ENCODE assay signal across 8 mouse cellular contexts in genomic region chr11:69418481-69419442, GRCm38 (mm10). TPM values are rescaled to one million over a fixed set of nuclear protein-coding genes. Genes with fewer than 3 reads are reported as not detected.
DNase-seq lines count a peak whose midpoint lies in the region; ATAC-seq and TF ChIP-seq lines count a peak whose summit lies in the region.

No protein-coding gene starts in this region.

- peak overlapping the region; percentile 42 for H3K4me3 ChIP-seq in cortical plate, adult 2 months (ENCODE audit: insufficient read depth, low read length)
- H3K4me3 ChIP-seq in gastrocnemius, adult 2 months: peak overlapping the region; percentile 86
- H3K4me3 ChIP-seq in hindbrain, postnatal 0 days (ENCODE audit: low read length): peak overlapping the region; percentile 67
- peak overlapping the region; percentile 36 for H3K4me3 ChIP-seq in macrophage (ENCODE audit: inconsistent target)

- no peaks in the 10 kb centered on the region for H3K79me2 ChIP-seq in macrophage (ENCODE audit: inconsistent target)

- H3K4me2 ChIP-seq in hindbrain, postnatal 0 days (ENCODE audit: low read depth, low read length): peak overlapping the region; percentile 98

- peaks cover 7% of the 10 kb centered on the region for H3K27me3 ChIP-seq in hindbrain, postnatal 0 days (ENCODE audit: insufficient read depth, low read length)

- WGBS in hindbrain, postnatal 0 days: under 1% methylated on average over 44 of the region's 45 CpGs
- under 1% methylated on average over 43 of the region's 45 CpGs for WGBS in macrophage (ENCODE audit: missing documents)

- H3K27ac ChIP-seq in cortical plate, adult 2 months (ENCODE audit: insufficient read depth, low read length): peak overlapping the region; percentile 94
- H3K27ac ChIP-seq in gastrocnemius, adult 2 months: peak overlapping the region; percentile 94
- H3K27ac ChIP-seq in hindbrain, postnatal 0 days: peak overlapping the region; percentile 99
- H3K27ac ChIP-seq in macrophage: peak overlapping the region; percentile 80

- peak; percentile 94 for ATAC-seq in hindbrain, postnatal 0 days

- intact Hi-C loops in gastrocnemius, adult 2 months (cut with DNase I): loop anchor here (1.0 to 10.0 kb wide), 4 partner anchors 17 to 576 kb away; partner anchors contain the start of genes 9130213A22Rik, Gabarap, Hes7 and Phf23

- DNase-seq in ZHBTc4 (ENCODE audit: low read depth, low spot score): peak; percentile 99
- DNase-seq in gastrocnemius, adult 2 months: peak; percentile 95
- DNase-seq in hindbrain, postnatal 0 days (ENCODE audit: low spot score): peak; percentile 97
- DNase-seq in left cerebral cortex, adult 18-20 months (ENCODE audit: low spot score in 2 of 2): peak; percentile 83 to 92
- DNase-seq in retina, postnatal 7 days (ENCODE audit: low read depth, low spot score): peak; percentile 91
- DNase-seq in urinary bladder, adult 2 months (ENCODE audit: low spot score): peak; percentile 62

- TF ChIP-seq CTCF in cortical plate, adult 2 months (IDR thresholded peaks at IDR 0.05; ENCODE audit: extremely low read depth, insufficient read depth, low read length): no peak
- TF ChIP-seq CTCF in gastrocnemius, adult 2 months (IDR thresholded peaks at IDR 0.05): no peak
- peak; percentile 2; the same call in 1 of the 2 replicates for TF ChIP-seq CTCF in hindbrain, postnatal 0 days (IDR thresholded peaks at IDR 0.05; ENCODE audit: low read depth)

- no peaks in the 10 kb centered on the region for H3K9me3 ChIP-seq in hindbrain, postnatal 0 days (ENCODE audit: low read length)

- peak overlapping the region; percentile 62 for H3K9ac ChIP-seq in hindbrain, postnatal 0 days (replicated peaks; ENCODE audit: low read length)

- no peaks in the 10 kb centered on the region for H3K36me3 ChIP-seq in hindbrain, postnatal 0 days (ENCODE audit: insufficient read depth, low read length)
- no peaks in the 10 kb centered on the region for H3K36me3 ChIP-seq in macrophage (ENCODE audit: inconsistent target)

- H3K4me1 ChIP-seq in cortical plate, adult 2 months (ENCODE audit: control insufficient read depth, insufficient read depth, low read length): 0 out of 2 replicates have a peak, but pooled peaks cover 2% of the 10 kb centered on the region
- H3K4me1 ChIP-seq in hindbrain, postnatal 0 days (ENCODE audit: insufficient read depth, low read length): peaks cover 28% of the 10 kb centered on the region

- TF ChIP-seq POLR2A in cortical plate, adult 2 months (IDR thresholded peaks at IDR 0.05; ENCODE audit: extremely low read depth, insufficient read depth, low read length): peak; percentile 49

RNA-seq across cellular contexts. Expression of gene Kdm6b, which starts 5.3 kb away (rescaled TPM):
- 5.0 and 5.3 TPM in 2 replicates for polyA plus RNA-seq in cortical plate, adult 2 months (2012; rRNA removed)
- 10 to 100 TPM; 23.9 to 24.5 TPM for total RNA-seq in gastrocnemius, adult 2 months (2021)
- 8.0 and 10.5 TPM in 2 replicates for total RNA-seq in hindbrain, postnatal 0 days (2014; rRNA removed)
- polyA plus RNA-seq in hindbrain, postnatal 0 days (2015; fragmentation: Nextera tagmentation; extraction: Ambion mirVana): 20.5 and 22.3 TPM in 2 replicates
- total RNA-seq in left cerebral cortex, adult 18-20 months (2021): 10 to 100 TPM; 28.2 to 32.2 TPM
- total RNA-seq in macrophage (2018; cell fraction: chromatin; rRNA removed): 100 to 1,000 TPM in 17 of 26 experiments, 10 to 100 TPM in 9; 22.8 to 979 (median 248) TPM
- total RNA-seq in macrophage (2018; cell fraction: cytosol; rRNA removed): 100 to 1,000 TPM in 4 of 26 experiments, 10 to 100 TPM in 22; 10.2 to 238 (median 34.9) TPM
- total RNA-seq in macrophage (2018; cell fraction: nucleus; rRNA removed): 100 to 1,000 TPM in 14 of 26 experiments, 10 to 100 TPM in 12; 16.8 to 645 (median 137) TPM
- polyA plus RNA-seq in macrophage (2018): 4.5 to 15.0 TPM (median 11.0 TPM) in 3 replicates
- polyA plus RNA-seq in urinary bladder, adult 2 months (2012; rRNA removed): 3.3 and 10.7 TPM in 2 replicates

RNA-seq across cellular contexts. Expression of gene Tmem88, which starts 20.7 kb away (rescaled TPM):
- 6.5 and 6.8 TPM in 2 replicates for polyA plus RNA-seq in cortical plate, adult 2 months (2012; rRNA removed)
- total RNA-seq in gastrocnemius, adult 2 months (2021): 1 to 10 TPM; 6.5 to 7.4 TPM
- 3.8 and 4.3 TPM in 2 replicates for total RNA-seq in hindbrain, postnatal 0 days (2014; rRNA removed)
- polyA plus RNA-seq in hindbrain, postnatal 0 days (2015; fragmentation: Nextera tagmentation; extraction: Ambion mirVana): 8.7 and 9.5 TPM in 2 replicates
- total RNA-seq in left cerebral cortex, adult 18-20 months (2021): 1 to 10 TPM; 3.4 to 3.7 TPM
- total RNA-seq in macrophage (2018; cell fraction: chromatin; rRNA removed): 10 to 100 TPM in 7 of 26 experiments, 1 to 10 TPM in 15, under 1 TPM in 3, not detected in 1; 0.46 to 36.3 (median 4.9) TPM
- 1 to 10 TPM in 4 of 26 experiments, under 1 TPM in 19, not detected in 3; 0.05 to 1.7 (median 0.34) TPM for total RNA-seq in macrophage (2018; cell fraction: cytosol; rRNA removed)
- total RNA-seq in macrophage (2018; cell fraction: nucleus; rRNA removed): 10 to 100 TPM in 6 of 26 experiments, 1 to 10 TPM in 13, under 1 TPM in 1, not detected in 6; 0.36 to 23.4 (median 3.3) TPM
- 0.09 TPM in 1 of 3 replicates, not detected in the others for polyA plus RNA-seq in macrophage (2018)
- polyA plus RNA-seq in urinary bladder, adult 2 months (2012; rRNA removed): 11.5 and 11.6 TPM in 2 replicates

RNA-seq across cellular contexts. Expression of gene Cyb5d1, which starts 23.3 kb away (rescaled TPM):
- polyA plus RNA-seq in cortical plate, adult 2 months (2012; rRNA removed): 34.3 and 35.6 TPM in 2 replicates
- 10 to 100 TPM; 34.9 to 36.0 TPM for total RNA-seq in gastrocnemius, adult 2 months (2021)
- total RNA-seq in hindbrain, postnatal 0 days (2014; rRNA removed): 21.8 and 26.9 TPM in 2 replicates
- 18.5 and 22.2 TPM in 2 replicates for polyA plus RNA-seq in hindbrain, postnatal 0 days (2015; fragmentation: Nextera tagmentation; extraction: Ambion mirVana)
- total RNA-seq in left cerebral cortex, adult 18-20 months (2021): 10 to 100 TPM; 42.7 to 48.1 TPM
- 10 to 100 TPM; 10.2 to 51.5 (median 24.5) TPM for total RNA-seq in macrophage (2018; cell fraction: chromatin; rRNA removed)
- 10 to 100 TPM; 16.0 to 40.0 (median 24.4) TPM for total RNA-seq in macrophage (2018; cell fraction: cytosol; rRNA removed)
- 10 to 100 TPM; 17.0 to 48.9 (median 26.3) TPM for total RNA-seq in macrophage (2018; cell fraction: nucleus; rRNA removed)
- 25.0 to 35.1 TPM (median 31.3 TPM) in 3 replicates for polyA plus RNA-seq in macrophage (2018)
- polyA plus RNA-seq in urinary bladder, adult 2 months (2012; rRNA removed): 43.0 and 48.0 TPM in 2 replicates

RNA-seq across cellular contexts. Expression of gene Naa38, which starts 23.5 kb away (rescaled TPM):
- 215 and 222 TPM in 2 replicates for polyA plus RNA-seq in cortical plate, adult 2 months (2012; rRNA removed)
- total RNA-seq in gastrocnemius, adult 2 months (2021): 10 to 100 TPM; 62.4 to 86.0 TPM
- total RNA-seq in hindbrain, postnatal 0 days (2014; rRNA removed): 77.1 and 99.0 TPM in 2 replicates
- polyA plus RNA-seq in hindbrain, postnatal 0 days (2015; fragmentation: Nextera tagmentation; extraction: Ambion mirVana): 162 and 163 TPM in 2 replicates
- total RNA-seq in left cerebral cortex, adult 18-20 months (2021): 100 to 1,000 TPM; 117 to 120 TPM
- 10 to 100 TPM in 1 of 26 experiments, 1 to 10 TPM in 18, not detected in 7; 1.8 to 14.1 (median 4.3) TPM for total RNA-seq in macrophage (2018; cell fraction: chromatin; rRNA removed)
- 100 to 1,000 TPM in 5 of 26 experiments, 10 to 100 TPM in 21; 63.9 to 111 (median 87.7) TPM for total RNA-seq in macrophage (2018; cell fraction: cytosol; rRNA removed)
- 10 to 100 TPM in 19 of 26 experiments, 1 to 10 TPM in 7; 5.4 to 34.6 (median 15.8) TPM for total RNA-seq in macrophage (2018; cell fraction: nucleus; rRNA removed)
- polyA plus RNA-seq in macrophage (2018): 60.0 to 104 TPM (median 95.8 TPM) in 3 replicates
- 143 and 188 TPM in 2 replicates for polyA plus RNA-seq in urinary bladder, adult 2 months (2012; rRNA removed)

RNA-seq across cellular contexts. Expression of gene Chd3, which starts 49.6 kb away (rescaled TPM):
- polyA plus RNA-seq in cortical plate, adult 2 months (2012; rRNA removed): 242 and 274 TPM in 2 replicates
- 1 to 10 TPM; 6.8 to 9.4 TPM for total RNA-seq in gastrocnemius, adult 2 months (2021)
- 252 and 255 TPM in 2 replicates for total RNA-seq in hindbrain, postnatal 0 days (2014; rRNA removed)
- 46.6 and 49.7 TPM in 2 replicates for polyA plus RNA-seq in hindbrain, postnatal 0 days (2015; fragmentation: Nextera tagmentation; extraction: Ambion mirVana)
- total RNA-seq in left cerebral cortex, adult 18-20 months (2021): 100 to 1,000 TPM; 346 to 387 TPM
- total RNA-seq in macrophage (2018; cell fraction: chromatin; rRNA removed): 100 to 1,000 TPM in 25 of 26 experiments, 10 to 100 TPM in 1; 63.9 to 453 (median 249) TPM
- 10 to 100 TPM; 29.0 to 87.7 (median 51.6) TPM for total RNA-seq in macrophage (2018; cell fraction: cytosol; rRNA removed)
- total RNA-seq in macrophage (2018; cell fraction: nucleus; rRNA removed): 100 to 1,000 TPM in 19 of 26 experiments, 10 to 100 TPM in 7; 53.3 to 254 (median 120) TPM
- 43.6 to 105 TPM (median 82.3 TPM) in 3 replicates for polyA plus RNA-seq in macrophage (2018)
- polyA plus RNA-seq in urinary bladder, adult 2 months (2012; rRNA removed): 85.5 and 132 TPM in 2 replicates

Comparison
In these comparisons a context has a peak if more than half of its experiments do, and no peak if none do; other contexts are left out.
1. Peak in every context shown above with its lines: DNase-seq, ATAC-seq, H3K4me3 ChIP-seq and H3K27ac ChIP-seq.
2. H3K4me3 ChIP-seq: peak in every context shown above with its lines; median percentile 86 in gastrocnemius, adult 2 months; 67 in hindbrain, postnatal 0 days; 42 in cortical plate, adult 2 months; 36 in macrophage.